Mouse (Mus musculus): ENCODE results near the gene Tfpi.

GRCm38 (mm10) chr2:84487705-84488291 lies 11.2 kb upstream of the Tfpi start:
- TF ChIP-seq CTCF (IDR thresholded peaks at IDR 0.05; ENCODE audit: low read depth) = no peak
- TF ChIP-seq EP300 (IDR thresholded peaks at IDR 0.05; ENCODE audit: low read depth) = no peak
